Mouse (Mus musculus) adrenal gland, adult (tissue): Measurements from ENCODE around the gene Hoxc9.

ENCODE experiments used
- DNase-seq, 2 experiments: peaks; one replicate each; pipeline ENCODE4 v3.0.0; 2022 to 2023; ENCODE audit warnings: low spot score in 1 of 2; ENCODE audit not compliant: inconsistent age in 2 of 2

The Hoxc9 gene

GRCm38 (mm10) chr15:102976631-102977422 is 588 bp downstream of the Hoxc9 start:
- DNase-seq = peak in 1 of 2 experiments; percentile 66

DNA sequence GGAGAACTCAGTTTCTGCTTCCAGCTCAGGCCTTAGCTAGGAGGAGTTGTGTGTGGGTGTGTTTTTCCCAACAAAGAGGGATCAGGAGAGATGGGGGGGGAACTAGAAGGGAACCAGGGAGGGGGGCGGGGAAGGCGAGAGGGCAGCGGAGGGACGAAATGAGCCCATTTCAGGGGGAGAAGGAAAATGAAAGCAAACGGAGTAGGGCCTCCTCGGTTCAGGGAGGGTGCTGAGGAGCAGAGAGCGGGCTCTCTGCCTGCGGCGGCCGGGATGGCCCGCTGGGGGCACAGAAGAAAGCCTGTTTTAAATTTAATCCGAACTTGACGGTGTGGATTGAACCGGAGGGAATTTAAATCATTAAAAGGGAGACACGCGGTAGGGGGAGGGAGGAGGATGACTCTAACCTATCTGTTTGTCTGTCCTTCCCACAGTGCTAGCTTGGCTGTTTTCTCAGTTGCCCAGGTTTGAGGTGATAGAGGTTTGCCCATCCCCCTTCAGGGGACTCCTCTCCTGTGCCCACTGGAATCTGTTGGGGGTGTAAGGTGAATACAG is 1.3 kb downstream of the Hoxc9 start:
- DNase-seq = no peak

DNA sequence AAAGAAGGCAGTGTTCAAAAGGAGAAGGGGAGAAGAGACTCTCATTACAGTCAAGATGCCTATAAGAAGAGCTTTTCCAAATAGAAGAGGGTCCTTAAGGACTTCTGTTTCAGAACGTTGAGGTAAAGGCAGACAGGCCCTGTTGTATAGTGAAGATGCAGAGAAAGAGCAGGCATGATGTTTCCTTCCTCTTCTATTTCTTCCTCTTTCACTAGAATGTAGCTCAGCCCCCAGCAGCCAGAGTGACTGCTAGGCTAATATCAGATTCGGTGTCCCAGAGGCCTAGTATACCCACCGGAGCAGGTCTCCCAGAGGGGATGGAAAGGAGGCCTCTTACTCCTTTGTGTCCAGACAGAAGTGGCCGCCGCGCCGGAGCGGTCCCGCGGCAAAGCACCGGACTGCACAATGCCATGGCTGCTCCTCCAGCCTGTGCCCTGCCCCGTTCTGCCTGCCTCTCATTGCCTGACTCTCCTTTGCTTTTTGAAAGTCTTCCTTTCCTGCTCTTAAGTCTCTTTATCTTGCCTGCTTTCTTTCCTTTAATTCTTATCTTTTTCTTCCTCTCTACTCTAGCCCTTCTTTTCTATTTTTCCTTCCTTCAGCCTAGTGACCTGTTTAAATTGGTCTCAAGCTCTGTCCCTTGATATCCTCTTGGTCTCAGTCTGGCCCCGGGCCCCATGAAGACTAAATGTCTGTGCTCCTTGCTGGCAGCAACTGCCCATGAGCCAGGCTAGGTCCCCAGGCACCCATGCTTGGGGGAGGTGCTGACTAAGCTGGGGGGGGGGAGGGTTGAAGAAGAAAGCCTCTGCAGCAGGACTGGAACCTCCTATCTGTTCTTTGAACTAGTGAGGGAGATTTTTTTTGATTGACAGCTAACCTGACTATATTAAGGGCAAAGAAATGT is 2.6 kb downstream of the Hoxc9 start:
- no peak for DNase-seq

DNA sequence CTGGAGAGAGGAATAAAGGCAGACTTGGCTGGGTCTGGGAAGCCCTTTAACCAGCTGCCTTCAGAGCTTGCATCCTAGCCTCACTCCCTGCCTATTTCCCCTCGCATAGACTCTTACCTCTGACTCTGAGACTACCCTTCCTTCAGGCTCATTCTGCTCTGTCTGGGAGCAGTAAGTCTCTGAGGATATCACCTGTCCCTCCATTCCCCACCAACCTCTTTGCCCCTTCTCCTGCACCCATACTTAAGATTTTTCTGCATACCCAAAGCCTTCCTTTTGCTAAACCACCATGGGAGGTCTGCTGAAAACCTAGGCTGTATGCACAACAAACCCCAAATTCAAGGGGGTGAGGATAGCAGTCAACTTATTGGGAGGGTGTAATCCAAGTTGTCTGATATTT is 3.7 kb downstream of the Hoxc9 start:
- DNase-seq = no peak

GRCm38 (mm10) chr15:102980352-102980751 is 4.1 kb downstream of the Hoxc9 start:
- no peak for DNase-seq

DNA sequence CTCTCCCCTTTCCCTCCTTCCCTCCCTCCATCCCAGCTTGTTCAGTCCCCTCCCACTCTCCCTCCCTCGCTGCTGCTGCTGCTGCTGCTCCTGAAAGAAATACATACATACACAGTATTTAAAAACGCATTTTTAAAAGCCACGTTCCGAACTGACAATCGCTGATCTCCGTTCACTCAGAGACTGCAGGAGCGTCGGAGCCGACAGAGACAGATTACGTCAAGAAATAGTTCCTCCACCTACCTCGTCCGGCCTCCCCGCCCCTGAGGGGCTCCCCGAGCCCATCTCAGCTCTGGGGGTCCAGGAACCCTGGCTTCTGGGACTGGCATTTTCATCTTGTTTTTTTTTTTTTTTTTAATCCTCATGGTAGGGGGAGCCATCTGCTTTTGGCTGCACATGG is 4.7 kb downstream of the Hoxc9 start:
- no peak for DNase-seq

- DNase-seq = peak; percentile 27 to 75
Observed at GRCm38 (mm10) chr15:102981379-102982288, 5.4 kb downstream of the Hoxc9 start.

DNA sequence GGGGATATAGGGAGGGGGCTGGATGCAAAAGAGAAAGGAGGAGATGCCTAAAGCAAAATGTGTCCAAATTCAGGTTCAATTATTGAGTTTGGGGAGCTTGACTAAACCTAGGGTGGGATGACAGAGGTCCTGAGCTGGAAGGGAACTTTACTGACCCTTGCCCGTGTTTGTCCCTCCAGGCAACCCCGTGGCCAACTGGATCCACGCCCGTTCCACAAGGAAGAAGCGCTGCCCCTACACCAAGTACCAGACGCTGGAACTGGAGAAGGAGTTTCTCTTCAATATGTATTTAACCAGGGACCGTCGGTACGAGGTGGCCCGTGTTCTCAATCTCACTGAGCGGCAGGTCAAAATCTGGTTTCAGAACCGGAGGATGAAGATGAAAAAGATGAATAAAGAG is 7.5 kb downstream of the Hoxc9 start:
- no peak for DNase-seq

GRCm38 (mm10) chr15:102984521-102984920 is 8.3 kb downstream of the Hoxc9 start:
- no peak for DNase-seq

GRCm38 (mm10) chr15:102984925-102985324 is 8.7 kb downstream of the Hoxc9 start:
- DNase-seq = no peak

GRCm38 (mm10) chr15:102987124-102987833 is 11.0 kb downstream of the Hoxc9 start:
- DNase-seq = peak; percentile 91 to 98

DNA sequence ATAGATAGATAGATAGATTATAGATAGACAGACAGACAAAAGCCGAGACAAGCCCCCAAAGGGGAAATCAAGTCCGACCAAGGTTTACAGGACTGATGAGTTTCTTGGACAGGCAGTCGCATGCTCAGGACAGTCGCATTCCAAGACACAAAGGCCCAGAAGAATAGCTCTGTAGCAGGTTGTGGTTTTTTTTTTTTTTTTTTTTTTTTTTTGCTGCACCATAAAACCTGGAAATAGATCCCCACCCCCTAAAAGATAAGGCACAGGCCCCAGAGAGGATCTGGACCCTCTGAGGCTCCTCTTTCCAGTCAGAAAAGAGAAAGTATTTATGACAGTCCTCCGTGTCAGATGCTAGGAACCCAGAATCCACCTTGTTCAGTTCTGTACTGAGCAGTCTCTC is 11.8 kb downstream of the Hoxc9 start:
- DNase-seq = peak in 1 of 2 experiments; percentile 25

GRCm38 (mm10) chr15:102990461-102991397 is 14.5 kb downstream of the Hoxc9 start, which contains the start of gene Hoxc8:
TSS of gene Hoxc8 (plus strand) at chr15:102990607.
- DNase-seq = peak; percentile 70 to 89

GRCm38 (mm10) chr15:102991782-102992181 is 15.5 kb downstream of the Hoxc9 start:
- peak; percentile 34 to 81 for DNase-seq

GRCm38 (mm10) chr15:102992206-102992605 is 16.0 kb downstream of the Hoxc9 start:
- peak; percentile 43 to 82 for DNase-seq

- peak in 1 of 2 experiments; percentile 52 for DNase-seq
Observed at GRCm38 (mm10) chr15:102992863-102993262, 16.6 kb downstream of the Hoxc9 start.

- peak in 1 of 2 experiments; percentile 61 for DNase-seq
Observed at GRCm38 (mm10) chr15:102996548-102996947, 20.3 kb downstream of the Hoxc9 start.

- peak in 1 of 2 experiments; percentile 69 for DNase-seq
Observed at GRCm38 (mm10) chr15:102997431-102997830, 21.2 kb downstream of the Hoxc9 start.

- DNase-seq = peak; percentile 74 to 89
Observed at GRCm38 (mm10) chr15:102997939-102998355, 21.7 kb downstream of the Hoxc9 start, which contains the start of gene Hoxc6. TSS of gene Hoxc6 (plus strand) at chr15:102998257.
